Mouse (Mus musculus): ENCODE measurements at regions not wholly inside any gene's neighbourhood (a gene's known extent, or its start where the extent isn't known, plus 50 kb on each side); places are given as distances from the start of the nearest gene placed in this dataset.

DNA sequence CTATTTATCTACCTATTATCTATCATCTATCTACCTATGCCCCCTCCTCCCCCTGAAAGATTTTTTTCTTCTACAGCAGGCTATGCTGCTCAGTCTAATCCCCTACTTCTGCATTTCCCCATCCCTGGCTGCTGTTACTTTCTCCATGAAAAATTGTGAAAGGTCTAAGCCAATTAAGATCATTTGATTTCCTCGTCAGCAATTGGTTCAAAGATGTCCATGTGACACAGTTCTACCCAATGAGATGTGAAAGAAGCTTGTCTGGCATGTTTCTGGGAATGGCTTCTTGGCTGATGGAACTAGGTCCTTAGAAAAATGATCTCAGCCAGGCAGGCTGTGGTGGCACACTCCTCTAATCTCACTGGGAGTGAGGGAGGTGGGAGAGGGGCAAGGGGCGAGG, 103.8 kb downstream of the Phlda1 start:
- Histone ChIP-seq H3K9ac (ENCODE audit: control insufficient read depth, low read depth, low read length, poor library complexity, severe bottlenecking) (no peak overlapping the region), H3K4me3 (ENCODE audit: control insufficient read depth in 1 of 2, insufficient read depth in 1 of 2, low read depth in 2 of 2, low read length in 2 of 2) (no peak overlapping the region)
- DNase-seq (ENCODE audit: low read depth, low spot score), result no peak

DNA sequence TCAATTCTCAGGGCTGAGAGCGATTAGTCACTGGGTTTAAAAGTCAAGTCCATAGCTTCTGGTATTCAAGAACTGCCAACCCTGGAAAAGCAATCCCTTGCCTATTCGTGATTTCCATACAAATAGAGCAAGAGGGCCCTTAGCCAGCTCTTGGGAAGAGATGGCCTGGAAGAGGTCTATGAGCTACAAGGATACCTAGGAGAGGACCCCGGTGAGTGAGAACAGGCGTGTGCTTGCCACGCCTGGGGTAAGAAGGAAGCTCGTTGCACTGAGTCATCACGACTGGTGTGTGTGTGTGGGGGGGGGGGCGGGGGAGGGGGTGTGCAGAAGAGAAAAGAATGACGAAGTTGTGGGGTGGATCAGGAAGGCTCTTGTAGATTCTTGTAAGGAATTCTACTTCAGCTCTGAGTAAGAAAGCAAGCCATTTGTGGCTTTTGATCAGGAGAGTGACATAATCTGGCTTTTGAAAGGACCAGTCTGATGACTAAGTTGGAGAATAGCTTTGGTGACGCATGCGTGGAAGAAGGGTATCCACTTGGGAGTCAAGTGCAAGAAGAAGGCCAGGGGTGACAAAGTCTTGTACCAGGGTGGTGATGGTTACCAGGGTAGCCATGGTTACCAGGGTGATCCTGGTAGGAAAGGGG, 113.7 kb downstream of the Phlda1 start:
- H3K9me3 ChIP-seq (replicated peaks; ENCODE audit: insufficient read depth, low read length), result no peaks in the 10 kb centered on the region
- no peak overlapping the region for H3K27ac ChIP-seq (ENCODE audit: control insufficient read depth, low read depth, low read length)
- no peaks in the 10 kb centered on the region for H3K79me2 ChIP-seq (ENCODE audit: control insufficient read depth, insufficient read depth, low read length, poor library complexity)
- DNase-seq (ENCODE audit: low read depth, low spot score), result no peak
- TF ChIP-seq RAD21 (IDR thresholded peaks at IDR 0.05; ENCODE audit: low read depth, low read length) (no peak), USF1 (IDR thresholded peaks at IDR 0.05; ENCODE audit: low read depth, low read length) (no peak), TAL1 (IDR thresholded peaks at IDR 0.05; ENCODE audit: low read length) (no peak), HCFC1 (IDR thresholded peaks at IDR 0.05; ENCODE audit: low read depth, low read length) (no peak), SMC3 (IDR thresholded peaks at IDR 0.05; ENCODE audit: low read depth, low read length) (no peak), MAZ (IDR thresholded peaks at IDR 0.05; ENCODE audit: low read depth, low read length) (no peak), EP300 (IDR thresholded peaks at IDR 0.05; ENCODE audit: low read depth in 1 of 2, low read length in 2 of 2) (no peak), MXI1 (IDR thresholded peaks at IDR 0.05; ENCODE audit: low read depth, low read length) (no peak), GATA1 (IDR thresholded peaks at IDR 0.05; ENCODE audit: low read depth, low read length) (no peak), NELFE (IDR thresholded peaks at IDR 0.05; ENCODE audit: low read depth, low read length) (no peak), UBTF (IDR thresholded peaks at IDR 0.05; ENCODE audit: borderline replicate concordance, insufficient read depth, low read depth, low read length) (no peak), CTCF (IDR thresholded peaks at IDR 0.05 in 2 of 3, conservative IDR thresholded peaks at IDR 0.05 in 1 of 3; ENCODE audit: control insufficient read depth in 1 of 3, insufficient read depth in 1 of 3, low read depth in 2 of 3, low read length in 3 of 3, poor library complexity in 1 of 3, severe bottlenecking in 1 of 3) (no peak), SIN3A (IDR thresholded peaks at IDR 0.05; ENCODE audit: low read length) (no peak), ELF1 (IDR thresholded peaks at IDR 0.05; ENCODE audit: low read depth, low read length) (no peak), ZKSCAN1 (IDR thresholded peaks at IDR 0.05; ENCODE audit: low read depth, low read length) (no peak), E2F4 (IDR thresholded peaks at IDR 0.05; ENCODE audit: borderline replicate concordance, low read depth, low read length) (no peak), POLR2A (IDR thresholded peaks at IDR 0.05; ENCODE audit: control insufficient read depth in 1 of 2, insufficient read depth in 1 of 2, low read depth in 1 of 2, low read length in 2 of 2, poor library complexity in 1 of 2) (no peak)
- peaks cover 0 to 2% of the 10 kb centered on the region in 2 experiments; a peak in 2 of 4 replicates for H3K27me3 ChIP-seq (ENCODE audit: control insufficient read depth in 1 of 2, insufficient read depth in 2 of 2, low read length in 2 of 2)
- H3K4me3 ChIP-seq (ENCODE audit: control insufficient read depth in 1 of 2, insufficient read depth in 1 of 2, low read depth in 2 of 2, low read length in 2 of 2), result no peak overlapping the region
- H3K36me3 ChIP-seq (ENCODE audit: control insufficient read depth in 1 of 2, insufficient read depth in 2 of 2, low read length in 2 of 2), result no peaks in the 10 kb centered on the region
- H3K9ac ChIP-seq (ENCODE audit: control insufficient read depth, low read depth, low read length, poor library complexity, severe bottlenecking), result no peak overlapping the region
- H3K4me1 ChIP-seq (ENCODE audit: control insufficient read depth in 1 of 2, insufficient read depth in 2 of 2, low read length in 2 of 2), result no peaks in the 10 kb centered on the region

More for the DNA sequence above, 103.8 kb downstream of the Phlda1 start:
- no peaks in the 10 kb centered on the region for H3K4me1 ChIP-seq (ENCODE audit: control insufficient read depth in 1 of 2, insufficient read depth in 2 of 2, low read length in 2 of 2)
- H3K27me3 ChIP-seq (ENCODE audit: control insufficient read depth in 1 of 2, insufficient read depth in 2 of 2, low read length in 2 of 2), result no peaks in the 10 kb centered on the region; a peak in 1 of 4 replicates
- no peak overlapping the region for H3K27ac ChIP-seq (ENCODE audit: control insufficient read depth, low read depth, low read length)
- no peaks in the 10 kb centered on the region for H3K79me2 ChIP-seq (ENCODE audit: control insufficient read depth, insufficient read depth, low read length, poor library complexity)
- H3K9me3 ChIP-seq (replicated peaks; ENCODE audit: insufficient read depth, low read length), result no peaks in the 10 kb centered on the region
- H3K36me3 ChIP-seq (ENCODE audit: control insufficient read depth in 1 of 2, insufficient read depth in 2 of 2, low read length in 2 of 2), result no peaks in the 10 kb centered on the region
- TF ChIP-seq USF1 (IDR thresholded peaks at IDR 0.05; ENCODE audit: low read depth, low read length) (peak; percentile 35; the same call in 1 of the 2 replicates), KAT2A (conservative IDR thresholded peaks at IDR 0.05; ENCODE audit: low read depth, low read length) (no peak)

Measured in MEL (cell line).